Mouse (Mus musculus) forebrain, embryonic 14.5 days (tissue): Measurements from ENCODE around the gene Cuedc1. TPM values are rescaled to one million over a fixed set of nuclear protein-coding genes. Genes with fewer than 3 reads are reported as not detected.

Source experiments
- ATAC-seq: fragments of 200-750 bp; cut with Nextera tagmentation; 2 replicates; pipeline ENCODE4 v1.8.0; 2017; ENCODE audit warnings: mild to moderate bottlenecking, moderate library complexity
- DNase-seq: peaks from one replicate; pipeline ENCODE4 v3.0.0-alpha.2; 2015; ENCODE audit warnings: low spot score
- H3K27ac ChIP-seq: fragments of 300-500 bp; sonication (generic); 2 replicates; pipeline ENCODE4 v1.5.1; 2014; ENCODE audit warnings: low read depth, mild to moderate bottlenecking, control low read depth, low read length, moderate library complexity
- H3K27me3 ChIP-seq: fragments of 300-500 bp; sonication (generic); replicated peaks from 2 replicates; pipeline ENCODE4 v1.6.1; 2014; ENCODE audit warnings: low read length, control low read depth, mixed read lengths; ENCODE audit not compliant: control insufficient read depth, insufficient read depth
- H3K36me3 ChIP-seq: fragments of 300-500 bp; sonication (generic); 2 replicates; pipeline ENCODE4 v1.6.1; 2014; ENCODE audit warnings: low read length, control low read depth; ENCODE audit not compliant: control insufficient read depth, insufficient read depth
- H3K4me1 ChIP-seq: fragments of 300-500 bp; sonication (generic); 2 replicates; pipeline ENCODE4 v1.6.1; 2014; ENCODE audit warnings: antibody characterized with exemption, low read length, control low read depth; ENCODE audit not compliant: control insufficient read depth, insufficient read depth
- H3K4me2 ChIP-seq: fragments of 300-500 bp; sonication (generic); 2 replicates; pipeline ENCODE4 v1.6.1; 2014; ENCODE audit warnings: mild to moderate bottlenecking, control low read depth, low read length
- H3K4me3 ChIP-seq: fragments of 300-500 bp; sonication (generic); 2 replicates; pipeline ENCODE4 v1.5.1; 2014; ENCODE audit warnings: low read depth, low read length, control low read depth
- H3K9ac ChIP-seq: fragments of 300-500 bp; sonication (generic); 2 replicates; pipeline ENCODE4 v1.6.1; 2014; ENCODE audit warnings: mild to moderate bottlenecking, low read length, control low read depth, moderate library complexity
- H3K9me3 ChIP-seq: fragments of 300-500 bp; sonication (generic); replicated peaks from 2 replicates; pipeline ENCODE4 v1.6.1; 2016; ENCODE audit warnings: low read length, control low read depth, mixed read lengths; ENCODE audit not compliant: control insufficient read depth
- WGBS: fragments of 180-500 bp; shearing (Covaris S2); extraction: QIAGEN DNeasy Blood & Tissue Kit; methylation state at CpG from one replicate; pipeline ENCODE4 v1.1.7; 2014; 5-methylcytosine and 5-hydroxymethylcytosine counted together
- polyA plus RNA-seq: library from polyadenylated mRNA; unstranded; fragments of >200 nt; fragmentation: Nextera tagmentation; extraction: Ambion mirVana; gene quantifications from 2 replicates; pipeline ENCODE4 v1.2.1, GENCODE M21; 2014

The Cuedc1 gene
- polyA plus RNA-seq, 1 experiment from 2014 or later, result 13.0 TPM

- DNase-seq (peak; percentile 61), ATAC-seq (peak; percentile 47; the same call in 1 of the 2 replicates)
- peaks cover 42% of the 10 kb centered on the region for H3K36me3 ChIP-seq
- peak overlapping the region; percentile 9 for H3K4me2 ChIP-seq
- H3K27ac ChIP-seq, result peak overlapping the region; percentile 58
- H3K4me1 ChIP-seq, result peaks cover 21% of the 10 kb centered on the region
- no peaks in the 10 kb centered on the region for H3K9me3 ChIP-seq
- no peaks in the 10 kb centered on the region for H3K27me3 ChIP-seq
- H3K4me3 ChIP-seq, result no peak overlapping the region
- 9% methylated on average over 6 of the region's 6 CpGs for WGBS
- peak overlapping the region; percentile 41; the same call in 1 of the 2 replicates for H3K9ac ChIP-seq
Observed at GRCm38 (mm10) chr11:88180467-88180958, 82.7 kb downstream of the Cuedc1 start.

DNA sequence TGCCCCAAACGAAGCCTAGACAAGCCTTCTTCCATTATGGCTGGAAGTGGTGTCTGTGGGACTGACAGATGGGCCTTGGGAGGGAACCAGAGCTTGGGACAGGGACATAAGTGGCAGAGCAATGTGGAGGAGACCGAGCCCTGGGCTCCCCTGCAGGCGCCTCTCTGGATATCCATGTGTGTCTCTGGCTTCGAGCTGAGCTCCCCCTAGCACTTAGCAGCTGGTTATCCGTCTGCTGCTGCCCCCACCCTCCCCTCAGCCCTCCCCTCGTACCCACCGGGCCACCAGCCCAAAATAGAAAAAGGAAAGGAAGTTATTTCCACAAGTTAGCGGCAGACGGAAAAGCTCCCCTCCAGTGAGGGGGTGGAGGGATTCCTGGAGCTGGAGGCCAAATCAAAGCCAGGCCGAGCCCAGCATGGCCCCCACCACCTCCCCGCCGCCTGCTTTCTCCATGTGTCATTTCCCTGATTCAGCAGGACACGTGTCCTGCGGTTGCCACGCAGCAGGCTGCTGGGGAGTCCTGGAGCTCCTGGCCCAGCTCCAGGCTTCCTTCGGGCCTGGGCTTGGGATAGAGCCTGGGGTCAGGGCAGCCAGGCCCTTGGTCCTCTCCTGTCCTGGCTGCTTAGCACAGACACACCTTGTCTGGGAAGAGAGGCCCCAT is 83.2 kb downstream of the Cuedc1 start:
- peak; percentile 77 for DNase-seq
- H3K36me3 ChIP-seq, result peaks cover 42% of the 10 kb centered on the region
- H3K4me3 ChIP-seq, result no peak overlapping the region
- ATAC-seq, result peak; percentile 88
- peak overlapping the region; percentile 58 for H3K27ac ChIP-seq
- 7% methylated on average over 16 of the region's 16 CpGs for WGBS
- H3K4me2 ChIP-seq, result peak overlapping the region; percentile 18; the same call in 1 of the 2 replicates
- peak overlapping the region; percentile 41; the same call in 1 of the 2 replicates for H3K9ac ChIP-seq
- H3K27me3 ChIP-seq, result no peaks in the 10 kb centered on the region
- peaks cover 21% of the 10 kb centered on the region for H3K4me1 ChIP-seq
- H3K9me3 ChIP-seq, result no peaks in the 10 kb centered on the region

DNA sequence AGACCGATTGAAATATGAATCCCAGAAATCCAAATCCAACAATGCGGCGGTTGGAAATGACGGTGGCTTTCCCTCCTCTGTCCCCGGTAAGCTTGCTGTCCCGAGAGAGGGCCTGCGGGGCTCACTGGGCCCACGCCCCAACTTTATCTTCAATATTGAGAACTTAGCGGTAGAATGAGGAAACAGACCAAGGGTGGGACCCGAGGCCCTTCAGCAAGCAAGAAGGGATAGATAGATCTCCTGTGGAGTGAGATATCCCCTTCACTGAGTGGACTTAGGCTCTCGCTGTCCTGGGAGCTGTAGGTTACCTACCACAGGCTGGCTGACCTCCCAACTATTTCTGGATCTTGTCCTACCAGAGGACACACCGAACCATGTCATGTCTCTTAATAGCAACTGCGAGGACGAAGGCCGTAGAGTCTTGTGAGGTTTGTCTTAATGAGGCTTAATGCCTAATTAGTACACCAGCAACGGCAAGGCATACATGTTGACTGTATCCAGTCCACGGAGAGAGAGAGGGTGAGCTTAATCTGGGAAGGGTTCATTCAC is 86.8 kb downstream of the Cuedc1 start:
- WGBS, result 78% methylated on average over 17 of the region's 17 CpGs
- Histone ChIP-seq H3K36me3 (peaks cover 28% of the 10 kb centered on the region), H3K9me3 (no peaks in the 10 kb centered on the region), H3K9ac (no peak overlapping the region), H3K27ac (no peak overlapping the region), H3K4me2 (no peak overlapping the region), H3K4me1 (peaks cover 33% of the 10 kb centered on the region), H3K27me3 (no peaks in the 10 kb centered on the region), H3K4me3 (no peak overlapping the region)
- no peak for DNase-seq
- no peak for ATAC-seq

DNA sequence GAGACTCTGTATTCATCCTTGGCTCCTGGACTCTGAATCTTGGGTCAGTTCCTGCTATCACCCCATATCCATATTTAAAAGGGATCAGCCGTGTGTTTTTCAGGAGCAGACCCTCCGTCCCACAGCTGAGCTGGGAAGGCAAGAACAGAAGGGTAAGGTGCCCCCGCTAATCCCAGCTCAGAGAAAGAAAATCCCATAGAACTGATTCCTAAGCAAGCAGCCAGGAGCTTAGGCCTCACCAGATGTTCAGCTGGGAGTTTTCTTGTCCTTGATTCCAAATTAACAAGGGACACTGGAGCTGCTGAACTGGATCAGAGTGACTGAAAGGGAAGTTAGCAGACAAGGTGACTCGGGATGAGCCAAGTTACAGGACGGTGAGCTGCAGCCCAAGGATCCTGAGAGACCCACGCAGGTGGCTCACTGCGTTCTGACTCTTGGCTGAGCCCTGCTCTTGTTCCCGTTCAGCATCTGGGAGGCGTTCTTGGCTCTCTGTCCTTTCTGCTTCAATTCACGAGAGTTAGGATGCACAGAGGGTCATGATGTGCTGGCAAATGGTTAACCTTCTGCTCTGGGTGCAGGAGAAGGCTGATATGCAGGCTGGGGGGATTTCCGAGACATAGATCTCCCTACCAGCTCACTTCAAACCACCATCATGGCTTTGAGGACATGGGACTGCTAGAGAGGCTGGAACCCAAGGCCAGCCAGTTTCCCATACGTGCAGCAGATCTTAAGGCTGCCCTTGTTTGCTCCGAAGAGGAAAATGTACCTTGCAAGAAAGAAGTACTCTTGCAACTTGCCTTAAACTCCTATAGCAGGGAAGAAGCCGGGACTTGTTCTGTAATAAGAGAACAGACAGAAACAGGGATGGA is 88.5 kb downstream of the Cuedc1 start:
- no peak for ATAC-seq
- H3K27ac ChIP-seq, result no peak overlapping the region
- H3K4me2 ChIP-seq, result no peak overlapping the region
- no peak overlapping the region for H3K4me3 ChIP-seq
- H3K27me3 ChIP-seq, result no peaks in the 10 kb centered on the region
- peaks cover 28% of the 10 kb centered on the region for H3K36me3 ChIP-seq
- DNase-seq, result no peak
- H3K9me3 ChIP-seq, result no peaks in the 10 kb centered on the region
- 62% methylated on average over 14 of the region's 14 CpGs for WGBS
- peaks cover 17% of the 10 kb centered on the region for H3K4me1 ChIP-seq
- no peak overlapping the region; the same call in 1 of the 2 replicates for H3K9ac ChIP-seq

DNA sequence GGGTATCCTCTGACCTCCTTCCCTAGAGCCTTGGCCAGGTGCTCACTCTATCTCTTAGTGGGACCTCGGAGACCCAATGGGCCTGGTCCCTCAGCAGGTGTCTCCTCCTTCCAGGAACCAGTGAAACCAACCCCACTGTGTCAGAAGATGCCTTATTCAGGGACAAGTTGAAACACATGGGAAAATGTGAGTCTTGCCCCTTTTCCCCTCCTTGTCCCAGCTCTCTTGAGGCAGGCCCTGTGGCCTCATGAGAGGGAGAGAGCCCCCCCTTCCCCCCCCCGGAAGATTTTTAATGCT is 89.0 kb downstream of the Cuedc1 start:
- 39% methylated on average over 2 of the region's 2 CpGs for WGBS
- Histone ChIP-seq H3K4me2 (peak overlapping the region; percentile 42; the same call in 1 of the 2 replicates), H3K9ac (peak overlapping the region; percentile 51; the same call in 1 of the 2 replicates)

DNA sequence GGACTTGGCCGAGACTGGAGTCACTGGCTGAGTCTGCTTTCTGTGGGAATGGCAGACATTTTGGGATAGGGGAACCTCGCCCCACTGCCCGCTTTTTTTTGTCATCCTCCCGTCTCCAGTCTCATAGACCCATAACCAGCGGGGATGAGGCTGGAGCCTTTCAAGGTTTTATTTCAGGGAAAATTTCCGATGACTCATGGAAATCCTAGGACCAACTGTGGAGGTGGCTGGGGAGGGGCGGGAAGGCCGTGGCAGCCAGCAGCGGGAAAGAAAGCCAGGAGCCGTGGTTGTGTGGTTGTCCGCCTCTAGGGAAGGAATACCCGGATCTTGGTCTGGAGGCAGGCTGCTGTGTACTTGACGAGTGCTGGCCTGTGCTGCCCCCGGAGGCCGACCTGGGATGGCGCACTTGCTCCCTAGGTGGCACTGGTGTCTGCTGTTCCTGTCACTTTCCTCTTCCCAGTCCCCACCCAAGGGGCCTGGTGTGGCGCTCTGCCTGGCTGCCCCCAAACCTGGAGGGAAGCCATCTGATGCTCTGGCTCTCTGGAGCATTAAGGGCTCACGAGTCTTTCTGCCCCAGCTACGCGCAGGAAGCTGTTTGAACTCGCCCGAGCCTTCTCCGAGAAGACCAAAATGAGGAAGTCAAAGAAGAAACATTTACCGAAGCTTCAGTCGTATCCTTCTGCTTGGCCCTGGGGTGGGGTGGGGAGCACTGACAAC is 89.7 kb downstream of the Cuedc1 start:
- peak; percentile 88 for DNase-seq
- peaks cover 13% of the 10 kb centered on the region for H3K4me1 ChIP-seq
- peaks cover 24% of the 10 kb centered on the region for H3K36me3 ChIP-seq
- H3K27me3 ChIP-seq, result peaks cover 7% of the 10 kb centered on the region
- H3K9me3 ChIP-seq, result no peaks in the 10 kb centered on the region
- peak; percentile 96 for ATAC-seq
- H3K27ac ChIP-seq, result peak overlapping the region; percentile 60
- peak overlapping the region; percentile 51; the same call in 1 of the 2 replicates for H3K9ac ChIP-seq
- H3K4me2 ChIP-seq, result peak overlapping the region; percentile 42
- peak overlapping the region; percentile 15; the same call in 1 of the 2 replicates for H3K4me3 ChIP-seq
- 13% methylated on average over 25 of the region's 25 CpGs for WGBS

More for the DNA sequence above, 89.0 kb downstream of the Cuedc1 start:
- peaks cover 13% of the 10 kb centered on the region for H3K4me1 ChIP-seq
- ATAC-seq (no peak), DNase-seq (no peak)
- no peak overlapping the region for H3K4me3 ChIP-seq
- H3K36me3 ChIP-seq, result peaks cover 28% of the 10 kb centered on the region
- peaks cover under 1% of the 10 kb centered on the region for H3K27me3 ChIP-seq
- H3K27ac ChIP-seq, result peak overlapping the region; percentile 60; the same call in 1 of the 2 replicates
- H3K9me3 ChIP-seq, result no peaks in the 10 kb centered on the region

DNA sequence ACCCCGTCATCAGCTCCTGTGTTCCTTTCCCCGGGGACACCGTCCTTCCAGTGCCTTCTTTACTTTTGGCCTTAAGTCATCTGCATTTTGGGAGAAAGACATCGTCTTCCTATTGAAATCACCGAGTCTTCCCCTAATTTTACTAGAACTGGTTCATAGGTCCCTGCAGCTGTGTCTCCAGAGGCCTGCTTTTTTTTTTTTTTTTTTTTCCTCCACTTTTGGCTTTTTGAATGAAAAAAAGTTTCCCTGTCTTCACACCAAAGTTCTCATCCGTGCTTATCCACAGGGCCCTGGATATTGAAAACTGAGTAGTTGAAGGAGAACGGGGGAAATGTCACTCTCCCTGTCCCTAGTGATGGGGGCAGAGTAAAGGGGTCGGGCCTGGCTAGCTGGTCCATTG is 90.4 kb downstream of the Cuedc1 start:
- Histone ChIP-seq H3K9me3 (no peaks in the 10 kb centered on the region), H3K4me1 (peaks cover 13% of the 10 kb centered on the region), H3K9ac (no peak overlapping the region), H3K4me3 (no peak overlapping the region), H3K27me3 (peaks cover 14% of the 10 kb centered on the region), H3K4me2 (no peak overlapping the region), H3K27ac (no peak overlapping the region), H3K36me3 (peaks cover 18% of the 10 kb centered on the region)
- no peak for ATAC-seq
- no peak for DNase-seq
- 69% methylated on average over 8 of the region's 8 CpGs for WGBS

GRCm38 (mm10) chr11:88188635-88189034 is 90.8 kb downstream of the Cuedc1 start:
- Histone ChIP-seq H3K27me3 (peaks cover 18% of the 10 kb centered on the region), H3K27ac (no peak overlapping the region), H3K9ac (no peak overlapping the region), H3K4me2 (no peak overlapping the region), H3K36me3 (peaks cover 14% of the 10 kb centered on the region), H3K4me1 (peaks cover 13% of the 10 kb centered on the region), H3K4me3 (no peak overlapping the region), H3K9me3 (no peaks in the 10 kb centered on the region)
- ATAC-seq, result no peak
- DNase-seq, result no peak
- WGBS, result 89% methylated on average over 7 of the region's 7 CpGs
